Mouse (Mus musculus): ENCODE results near the gene Cux2.

Cux2 gene

GRCm38 (mm10) chr5:121834991-121835747, 214.7 kb downstream of the Cux2 start:
- no peak for DNase-seq

DNA sequence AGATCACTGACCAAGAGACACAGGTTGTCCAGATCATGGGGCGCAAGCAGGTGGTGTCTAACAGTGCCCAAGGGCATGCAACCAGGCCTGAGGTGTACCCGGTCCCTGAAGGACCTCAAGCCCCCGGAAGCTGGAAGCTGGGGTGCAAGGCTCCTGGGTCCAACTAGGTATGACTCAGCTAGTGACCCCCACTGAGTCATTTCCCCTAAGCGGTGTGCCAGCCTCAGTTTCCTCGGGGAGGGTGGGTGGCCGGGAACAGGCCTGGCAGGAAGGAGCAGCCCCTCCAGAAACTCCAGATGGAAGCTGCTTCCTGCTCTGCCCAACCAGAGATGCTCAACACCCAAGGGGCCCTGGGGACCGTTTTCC, 215.7 kb downstream of the Cux2 start:
- no peak for DNase-seq

- DNase-seq, result no peak
Measured at GRCm38 (mm10) chr5:121833572-121834240, 216.2 kb downstream of the Cux2 start.

DNA sequence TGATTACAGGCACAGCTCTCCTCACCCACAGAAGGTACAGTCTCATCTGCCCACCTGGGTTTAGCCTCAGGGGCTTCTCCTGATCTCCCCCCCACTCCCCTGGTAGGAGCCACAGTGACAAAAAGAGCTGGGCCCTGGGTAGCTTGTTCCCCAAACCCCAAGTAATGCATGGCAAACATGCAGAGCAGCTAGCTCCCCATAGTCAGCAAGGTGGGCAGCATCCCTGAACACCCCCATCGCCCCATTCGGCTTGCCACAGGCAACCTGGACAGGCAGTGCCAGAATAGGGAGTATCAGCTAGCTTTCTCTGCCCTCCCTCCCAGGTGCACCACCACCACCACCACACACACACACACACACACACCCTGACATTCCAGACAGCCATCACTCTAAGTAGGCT, 216.7 kb downstream of the Cux2 start:
- no peak for DNase-seq

DNA sequence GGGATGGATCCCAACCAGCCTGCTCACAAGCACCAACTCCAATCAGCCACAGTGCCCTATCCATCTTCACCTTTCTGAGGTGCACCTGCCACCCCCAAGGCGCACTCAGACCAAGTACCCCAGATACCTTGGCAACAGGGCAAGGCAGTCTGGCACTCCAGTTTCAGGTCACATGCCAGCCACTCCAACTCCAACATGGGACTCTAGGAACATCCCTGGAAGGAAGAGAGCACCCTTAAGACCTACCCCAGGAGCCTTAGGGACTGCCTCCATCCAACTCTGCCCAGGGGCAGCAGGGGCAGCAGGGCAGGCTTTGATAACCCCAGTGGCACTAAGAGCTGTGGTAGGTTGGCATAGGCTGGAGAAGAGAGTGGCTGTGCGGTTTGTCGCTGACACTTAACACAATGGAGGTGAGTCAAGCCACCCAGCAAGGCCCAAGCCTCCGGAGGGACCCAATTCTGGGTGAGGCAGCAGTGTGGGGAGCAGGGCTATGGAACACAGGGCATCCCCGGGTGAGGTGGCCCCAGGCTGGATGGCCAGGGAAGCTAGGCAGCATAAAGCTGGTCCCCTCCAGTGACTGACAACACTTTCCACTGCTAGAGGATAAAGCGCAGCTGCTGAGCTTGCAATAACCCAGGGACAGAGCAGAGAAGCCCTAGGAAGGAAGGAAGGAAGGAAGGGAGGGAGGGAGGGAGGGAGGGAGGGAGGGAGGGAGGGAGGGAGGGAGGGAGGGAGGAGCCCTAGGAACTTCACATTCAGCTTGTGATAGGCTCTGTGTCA, 217.3 kb downstream of the Cux2 start:
- DNase-seq, result no peak

DNA sequence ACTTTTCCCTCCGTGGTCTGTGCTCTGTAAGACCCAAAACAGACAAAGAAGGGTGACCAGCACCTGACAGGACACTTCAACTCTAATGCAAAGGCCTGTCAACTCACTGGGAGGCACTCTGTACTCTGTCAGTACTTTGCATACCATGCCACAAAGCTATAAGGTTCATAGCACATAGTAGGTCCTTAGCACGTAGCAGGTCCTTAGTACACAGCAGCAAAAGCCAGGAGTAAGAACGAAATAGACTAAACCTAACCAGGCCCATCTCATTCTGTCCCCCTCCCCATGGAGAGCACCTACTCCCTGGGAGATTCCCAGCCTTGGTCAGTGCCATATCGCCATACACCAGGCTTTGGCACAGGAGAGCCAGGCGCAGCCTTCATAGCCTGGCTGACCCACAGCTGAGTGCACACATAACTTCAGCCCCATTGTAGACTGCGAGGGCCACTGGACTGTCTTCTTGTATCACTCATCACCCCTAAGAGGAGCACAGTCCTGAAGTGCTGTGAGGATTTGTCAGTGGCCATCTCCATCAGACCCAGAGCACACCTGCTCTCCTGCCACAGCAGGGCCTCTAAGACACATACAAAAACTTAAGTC, 218.8 kb downstream of the Cux2 start:
- no peak for DNase-seq

DNA sequence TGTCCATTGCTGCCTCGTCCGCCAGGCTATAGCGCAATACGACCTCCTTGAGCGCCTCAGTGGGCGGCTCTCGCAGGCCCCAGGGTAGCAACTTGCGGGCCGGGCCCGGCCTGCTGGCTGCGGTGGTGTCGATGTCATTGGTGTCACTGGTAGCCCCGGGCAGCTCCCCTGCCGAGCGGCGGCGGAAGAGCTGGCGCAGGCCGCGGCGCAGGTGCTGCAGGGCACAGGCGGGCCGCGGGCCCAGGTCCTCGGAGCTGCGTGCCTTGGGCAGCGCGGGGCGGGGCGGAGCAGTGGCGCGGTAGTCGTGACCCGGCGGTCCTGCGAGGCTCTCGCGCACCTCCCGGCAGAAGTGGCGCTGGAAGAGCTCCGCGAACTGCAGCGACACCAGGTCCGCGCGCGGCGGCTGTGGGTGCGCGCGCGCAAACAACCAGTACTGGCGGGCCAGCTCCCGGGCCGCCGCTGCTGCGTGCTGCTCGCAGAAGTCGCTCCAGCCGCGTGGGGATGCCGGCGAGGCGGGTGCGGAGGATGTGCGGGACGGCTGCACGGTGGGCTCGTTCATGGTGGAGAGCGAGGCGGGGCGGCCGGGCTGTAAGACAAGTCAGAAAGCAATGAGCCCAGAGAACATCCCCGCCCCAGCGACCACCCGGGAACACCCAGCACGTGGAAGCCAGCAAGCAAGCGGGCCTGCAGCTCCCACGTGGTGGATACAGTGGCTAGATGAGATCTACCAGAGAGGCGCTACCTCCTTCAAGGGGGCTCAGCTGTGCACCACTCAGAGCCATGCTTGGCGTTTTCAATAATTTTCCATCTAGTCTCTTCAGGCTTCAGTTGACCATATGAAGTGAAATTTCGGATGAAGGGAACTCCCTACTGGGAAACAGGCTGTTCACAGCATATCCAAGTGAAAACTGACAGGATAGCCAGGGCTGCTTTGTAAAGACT, 221.1 kb downstream of the Cux2 start:
- peak; percentile 63 for DNase-seq

- DNase-seq, result no peak
Measured at GRCm38 (mm10) chr5:121827876-121828275, 222.0 kb downstream of the Cux2 start.

GRCm38 (mm10) chr5:121825606-121826005, 224.3 kb downstream of the Cux2 start:
- DNase-seq, result peak; percentile 3

GRCm38 (mm10) chr5:121824121-121824520, 225.8 kb downstream of the Cux2 start:
- peak; percentile 45 for DNase-seq

- DNase-seq, result no peak
Measured at GRCm38 (mm10) chr5:121823668-121824067, 226.2 kb downstream of the Cux2 start.

- DNase-seq, result peak; percentile 4
Measured at GRCm38 (mm10) chr5:121822786-121823505, 227.0 kb downstream of the Cux2 start.

- DNase-seq, result peak; percentile 8
Measured at GRCm38 (mm10) chr5:121821552-121821951, 228.3 kb downstream of the Cux2 start.

DNA sequence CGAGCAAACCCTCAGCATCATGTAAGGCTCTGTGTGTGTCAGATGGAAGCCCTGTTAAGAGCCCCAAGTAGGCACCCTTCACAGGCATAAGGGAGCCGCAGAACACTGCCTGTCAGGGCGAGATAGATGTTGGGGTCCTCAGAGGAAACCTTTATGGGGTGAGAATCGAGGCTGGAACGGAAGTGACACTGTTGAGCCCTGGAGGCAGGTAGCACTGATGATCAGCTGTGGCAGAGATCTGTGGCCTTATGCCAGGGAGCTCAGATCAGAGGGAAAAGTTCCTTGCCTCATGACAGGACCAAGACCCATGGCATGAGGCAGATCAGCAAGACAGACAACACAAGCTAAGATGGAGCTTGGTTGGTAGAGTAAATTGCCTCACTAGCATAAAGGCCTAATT, 228.8 kb downstream of the Cux2 start:
- no peak for DNase-seq

- DNase-seq, result no peak
Measured at GRCm38 (mm10) chr5:121820657-121821056, 229.2 kb downstream of the Cux2 start.

DNA sequence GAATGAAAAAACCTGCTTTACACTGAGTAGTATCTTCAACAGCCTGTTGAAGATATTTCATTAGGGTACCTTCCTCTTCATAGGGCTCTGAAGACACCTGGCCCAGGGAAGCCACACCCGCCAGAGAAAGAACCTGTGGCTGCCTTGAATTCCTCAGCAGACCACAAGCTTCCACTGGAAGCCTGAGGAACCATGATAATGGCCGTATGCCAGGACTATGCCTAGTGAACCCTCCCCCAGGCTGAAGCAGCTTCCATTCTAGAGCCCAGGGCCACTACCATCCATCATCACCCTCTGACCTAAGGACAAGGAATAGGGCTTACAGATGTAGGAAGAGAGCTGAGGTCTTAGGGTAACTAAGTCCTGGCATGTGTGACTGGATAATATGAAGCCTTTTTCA, 229.7 kb downstream of the Cux2 start:
- no peak for DNase-seq

GRCm38 (mm10) chr5:121819559-121819958, 230.3 kb downstream of the Cux2 start:
- DNase-seq, result no peak

DNA sequence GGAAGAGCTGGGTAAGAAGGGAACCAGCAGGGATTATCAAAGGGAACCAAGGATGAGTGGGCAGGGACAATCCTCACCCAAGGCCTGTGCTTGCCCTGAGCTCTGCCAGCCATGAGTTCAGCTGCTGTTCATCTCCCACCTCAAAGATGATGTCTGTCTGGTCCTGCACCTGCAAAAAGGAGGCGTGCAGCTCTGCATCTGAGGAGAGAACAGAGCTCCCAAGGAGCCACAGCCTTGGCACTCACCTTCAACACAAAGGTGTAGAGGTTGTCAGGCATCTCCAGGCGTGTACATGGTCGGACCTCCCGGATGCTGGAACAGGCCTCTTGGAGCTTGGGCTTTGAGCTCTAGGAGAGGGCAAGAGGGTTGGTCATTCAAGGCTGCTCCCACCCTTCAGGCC, 231.0 kb downstream of the Cux2 start:
- DNase-seq, result no peak

- DNase-seq, result no peak
Measured at GRCm38 (mm10) chr5:121818401-121818800, 231.5 kb downstream of the Cux2 start.

DNA sequence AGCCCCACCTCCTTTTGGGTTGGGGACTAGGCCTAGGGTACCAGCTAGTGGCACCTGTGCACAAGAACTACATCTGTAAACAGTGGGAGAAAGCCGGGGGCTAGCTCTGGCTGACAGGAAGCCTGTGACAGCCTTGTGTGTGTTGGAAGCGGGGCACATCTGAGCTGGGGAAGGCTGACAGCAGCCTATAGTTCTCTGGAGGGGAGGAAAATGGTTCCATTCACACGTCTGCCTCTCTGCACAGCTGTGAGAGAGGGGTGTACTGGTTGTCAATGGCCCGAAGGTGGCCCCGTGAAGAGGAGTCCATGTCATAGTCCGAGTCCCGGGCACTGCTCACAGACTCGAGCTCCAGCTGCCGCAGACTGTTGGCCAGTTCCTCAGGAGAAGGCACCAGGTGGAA, 232.4 kb downstream of the Cux2 start:
- no peak for DNase-seq

GRCm38 (mm10) chr5:121816611-121817010, 233.3 kb downstream of the Cux2 start:
- DNase-seq, result no peak

Data from right cerebral cortex, postnatal 14 days (tissue).